Mouse (Mus musculus) lung, adult 18-20 months (tissue): Measurements from ENCODE around the gene Sun2.

Experiments used
- DNase-seq, 2 experiments: peaks; one replicate each; pipeline ENCODE4 v3.0.0; 2022; ENCODE audit warnings: mixed read lengths in 2 of 2

The Sun2 gene

DNA sequence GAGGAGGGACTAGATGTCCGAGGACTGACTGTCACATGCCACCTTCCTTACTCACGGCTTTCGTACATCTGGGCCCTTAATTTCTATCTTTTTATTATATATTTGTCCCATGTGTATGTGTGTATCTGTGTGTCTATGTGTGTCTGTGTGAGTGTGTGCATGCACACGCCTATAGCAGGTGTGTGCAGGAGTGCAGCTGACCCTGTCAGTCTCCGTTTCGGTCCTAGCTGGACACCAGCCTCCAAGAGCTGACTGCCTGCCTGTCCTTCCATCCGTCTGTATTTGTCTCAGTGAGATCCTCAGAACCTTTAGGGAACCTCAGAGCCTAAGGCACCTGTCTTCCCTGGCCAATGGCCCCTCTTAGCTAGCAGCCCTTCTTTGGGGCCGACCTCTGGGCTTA is 22.1 kb downstream of the Sun2 start:
- DNase-seq: no peak

GRCm38 (mm10) chr15:79716710-79717109 is 25.6 kb downstream of the Sun2 start:
- DNase-seq: no peak

- no peak for DNase-seq
These were observed 26.7 kb downstream of the Sun2 start for GRCm38 (mm10) chr15:79715646-79716045.

- DNase-seq: no peak
These were observed 34.0 kb downstream of the Sun2 start for GRCm38 (mm10) chr15:79708229-79708822.

DNA sequence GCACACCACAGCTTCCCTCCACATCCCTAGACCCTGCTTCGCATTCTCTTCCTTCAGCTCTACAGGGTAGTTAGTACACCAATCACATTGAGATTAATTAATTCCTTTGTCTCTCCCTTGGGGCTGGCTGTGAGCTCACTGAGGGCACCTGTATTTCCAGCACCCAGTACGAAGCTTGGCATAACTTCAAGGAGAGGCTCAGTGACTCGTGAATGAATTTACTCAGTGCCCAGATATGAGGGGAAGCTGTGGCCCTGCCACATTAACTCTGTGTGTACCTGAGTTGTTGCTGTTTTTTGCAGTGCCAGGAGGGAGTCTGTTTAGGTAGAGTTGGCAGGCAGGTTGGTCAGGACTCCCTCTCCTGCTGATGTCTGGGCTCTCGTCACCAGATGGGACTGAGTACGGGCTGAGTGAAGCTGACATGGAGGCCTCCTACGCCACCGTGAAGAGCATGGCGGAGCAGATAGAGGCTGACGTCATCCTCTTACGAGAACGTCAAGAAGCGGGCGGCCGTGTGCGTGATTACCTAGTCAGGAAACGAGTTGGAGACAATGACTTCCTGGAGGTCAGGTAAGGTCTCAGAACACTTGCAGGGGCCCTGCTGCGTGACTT is 35.6 kb downstream of the Sun2 start:
- no peak for DNase-seq

DNA sequence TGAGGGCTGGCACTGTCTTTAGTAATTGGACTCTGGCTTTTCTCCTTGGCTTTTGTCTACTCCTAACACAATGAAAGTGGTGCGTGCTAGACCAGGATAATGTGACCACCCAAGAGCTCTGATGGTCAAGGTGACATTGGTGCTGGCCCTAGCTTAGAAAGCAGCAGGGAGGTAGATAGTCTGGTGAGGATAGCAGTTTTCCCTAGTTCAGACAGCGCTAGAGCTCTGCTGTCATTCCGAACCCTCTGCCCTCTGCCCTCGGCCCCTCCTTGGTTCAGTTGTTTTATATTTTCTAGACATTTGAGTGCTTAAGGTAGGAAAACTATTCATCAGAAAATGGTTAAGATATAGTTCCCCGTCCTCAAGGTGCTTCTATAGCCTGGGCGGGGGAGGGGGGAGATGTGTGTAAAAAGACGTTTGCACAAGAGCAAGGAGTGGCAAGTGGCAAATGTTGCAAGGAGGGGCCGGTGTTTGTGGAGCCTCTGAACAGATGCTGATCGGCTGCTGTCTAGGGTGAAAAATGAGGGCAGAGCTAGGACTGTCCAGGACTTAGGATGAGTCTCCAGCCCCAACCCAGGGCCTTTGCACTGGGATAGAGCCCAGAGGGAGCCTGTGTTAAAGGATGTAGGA is 44.7 kb downstream of the Sun2 start:
- DNase-seq: no peak

- DNase-seq: no peak
These were observed 45.3 kb downstream of the Sun2 start for GRCm38 (mm10) chr15:79697011-79697410.

DNA sequence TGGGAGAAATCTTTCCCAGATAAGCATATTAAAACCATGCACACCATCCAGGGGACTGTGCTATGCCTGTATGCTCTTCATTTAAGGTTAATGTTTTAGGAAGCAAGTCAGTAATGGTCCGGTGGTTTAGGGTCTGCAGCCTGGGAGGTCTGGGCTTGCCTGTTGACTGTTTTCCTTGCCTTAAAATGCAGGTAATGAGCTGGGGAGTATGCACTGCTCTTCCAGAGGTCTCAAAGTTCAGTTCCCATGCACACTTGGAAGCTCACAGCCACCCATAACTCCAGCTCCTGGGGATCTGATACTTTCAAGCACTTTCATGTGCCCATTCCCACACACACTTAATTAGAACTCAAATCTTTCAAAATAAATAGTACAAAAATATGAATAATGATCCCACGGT is 45.8 kb downstream of the Sun2 start:
- no peak for DNase-seq

DNA sequence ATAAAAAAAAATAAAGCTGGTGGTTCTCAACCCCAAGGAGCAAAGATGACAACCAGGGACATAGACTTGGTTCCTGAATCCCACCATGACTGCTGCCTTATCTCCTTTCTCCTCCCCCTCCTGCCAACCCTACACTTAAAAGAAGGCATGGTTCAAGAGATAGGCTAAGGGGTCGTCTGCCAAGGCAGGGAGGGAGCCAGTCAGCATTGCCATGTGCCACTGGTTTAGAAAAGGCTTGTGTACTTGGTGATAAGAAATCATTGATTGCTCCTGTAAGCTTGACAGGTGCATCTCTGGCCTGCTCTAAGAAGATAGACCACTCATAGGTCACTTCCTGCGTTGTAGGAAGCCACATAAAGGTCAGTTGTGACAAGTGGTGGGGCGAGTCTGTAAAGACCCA is 46.8 kb downstream of the Sun2 start:
- no peak for DNase-seq

GRCm38 (mm10) chr15:79694512-79694911 is 47.8 kb downstream of the Sun2 start:
- DNase-seq: no peak

GRCm38 (mm10) chr15:79693740-79694139 is 48.6 kb downstream of the Sun2 start:
- DNase-seq: peak; percentile 25 to 31

DNA sequence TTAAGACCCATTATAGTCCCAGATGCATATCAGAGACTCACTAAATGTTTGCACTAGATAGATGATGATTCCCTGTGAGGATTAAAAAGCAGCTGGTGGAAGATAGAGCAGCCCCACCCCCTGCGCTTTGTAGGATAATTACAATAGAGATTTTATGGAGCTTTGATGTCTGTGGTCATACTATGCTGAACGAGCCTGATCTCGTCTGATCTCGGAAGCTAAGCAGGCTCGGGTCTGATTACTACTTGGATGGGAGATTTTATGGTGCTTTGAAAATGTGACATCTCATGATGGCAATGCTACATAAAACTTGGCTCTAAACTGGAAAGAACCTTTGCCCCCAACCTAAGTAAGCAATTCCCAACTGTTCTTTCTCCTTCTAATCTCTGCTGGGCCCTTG is 50.0 kb downstream of the Sun2 start:
- no peak for DNase-seq

DNA sequence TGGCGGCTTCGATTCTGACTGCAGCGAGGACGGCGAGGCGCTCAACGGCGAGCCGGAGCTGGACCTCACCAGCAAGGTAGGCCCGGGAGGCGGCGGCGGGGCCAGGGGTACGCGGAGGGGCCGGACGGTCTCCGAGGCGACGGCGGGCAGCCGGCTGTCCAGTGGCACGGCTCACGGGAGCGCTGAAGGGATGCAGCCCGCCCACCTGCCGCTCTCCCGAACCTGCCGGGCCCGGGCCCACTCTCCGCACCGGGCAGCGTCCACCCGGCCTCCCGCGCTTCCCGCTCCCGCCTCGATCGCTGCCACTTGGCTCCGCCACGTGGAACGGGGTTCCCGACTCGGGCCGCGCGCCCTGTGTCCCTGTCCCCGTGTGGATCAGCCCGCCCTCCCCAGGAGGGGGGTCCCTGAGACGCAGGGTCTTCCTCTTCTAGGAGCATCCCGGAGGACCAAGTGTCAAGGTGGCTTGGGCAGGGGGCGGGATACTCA is 51.3 kb downstream of the Sun2 start:
- DNase-seq: peak in 1 of 2 experiments; percentile 45

DNA sequence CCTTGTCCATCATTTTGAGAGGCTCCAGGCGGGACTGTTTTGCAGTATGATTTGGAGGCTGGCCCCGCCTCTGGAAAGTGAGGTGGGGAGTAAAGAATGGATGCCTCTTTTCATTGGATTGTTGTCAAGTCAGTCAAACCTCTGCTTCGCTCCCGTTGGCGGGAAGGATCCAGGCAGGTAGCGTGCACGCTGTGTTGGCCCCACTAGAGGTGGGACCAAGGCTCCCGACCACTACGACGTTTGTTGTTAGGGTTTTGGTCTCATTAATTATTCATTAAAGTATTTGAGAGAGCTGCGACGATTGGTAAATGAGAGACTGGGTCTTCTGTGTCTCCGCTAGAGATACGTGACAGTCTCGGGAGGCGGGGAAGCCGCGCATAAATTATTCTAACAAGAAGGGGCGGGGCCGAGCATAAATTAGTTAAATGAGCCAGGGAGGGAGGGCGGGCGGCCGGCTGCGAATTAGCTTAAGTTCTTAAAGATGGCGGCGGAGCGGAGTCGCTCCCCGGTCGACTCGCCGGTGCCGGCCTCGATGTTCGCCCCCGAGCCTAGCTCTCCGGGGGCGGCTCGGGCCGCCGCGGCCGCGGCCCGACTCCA is 51.8 kb downstream of the Sun2 start, which contains the start of gene Gtpbp1:
Gene Gtpbp1, plus strand, starts transcription at position 420 of the 597 bp plus-strand sequence.
- peak; percentile 99 for DNase-seq

- DNase-seq: no peak
These were observed 52.5 kb downstream of the Sun2 start for GRCm38 (mm10) chr15:79689662-79690425.

DNA sequence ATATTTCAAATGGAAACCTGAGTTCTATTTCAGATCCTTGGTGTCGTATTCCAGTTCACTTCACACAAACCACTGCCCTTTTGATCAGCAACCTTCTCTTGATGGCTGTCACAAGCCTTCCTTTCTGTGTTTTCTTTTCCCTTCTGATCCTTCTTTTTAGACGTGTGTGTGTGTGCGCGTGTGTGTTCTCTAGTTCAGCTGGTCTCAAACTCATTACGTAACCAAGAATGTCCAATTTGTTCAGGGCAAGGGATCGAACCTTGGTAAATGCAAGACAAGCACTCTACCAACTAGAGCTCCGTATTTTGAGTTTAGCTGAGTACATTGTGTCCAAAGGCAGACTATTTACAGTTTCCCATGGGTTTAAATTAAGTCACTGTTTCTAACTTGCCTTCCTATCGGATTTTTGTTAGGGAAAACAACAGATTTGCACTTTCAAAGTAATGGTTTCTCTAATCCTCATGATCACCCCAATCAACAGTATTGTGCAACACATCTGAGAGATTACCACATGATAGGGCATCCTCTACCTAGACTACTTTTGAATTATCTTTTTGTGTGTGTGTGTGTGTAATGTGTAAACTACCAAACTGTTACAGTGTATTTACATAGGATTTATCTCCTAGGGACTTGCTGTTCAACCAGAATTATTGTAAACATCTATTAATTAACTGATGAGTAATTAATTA is 53.9 kb downstream of the Sun2 start:
- DNase-seq: no peak

DNA sequence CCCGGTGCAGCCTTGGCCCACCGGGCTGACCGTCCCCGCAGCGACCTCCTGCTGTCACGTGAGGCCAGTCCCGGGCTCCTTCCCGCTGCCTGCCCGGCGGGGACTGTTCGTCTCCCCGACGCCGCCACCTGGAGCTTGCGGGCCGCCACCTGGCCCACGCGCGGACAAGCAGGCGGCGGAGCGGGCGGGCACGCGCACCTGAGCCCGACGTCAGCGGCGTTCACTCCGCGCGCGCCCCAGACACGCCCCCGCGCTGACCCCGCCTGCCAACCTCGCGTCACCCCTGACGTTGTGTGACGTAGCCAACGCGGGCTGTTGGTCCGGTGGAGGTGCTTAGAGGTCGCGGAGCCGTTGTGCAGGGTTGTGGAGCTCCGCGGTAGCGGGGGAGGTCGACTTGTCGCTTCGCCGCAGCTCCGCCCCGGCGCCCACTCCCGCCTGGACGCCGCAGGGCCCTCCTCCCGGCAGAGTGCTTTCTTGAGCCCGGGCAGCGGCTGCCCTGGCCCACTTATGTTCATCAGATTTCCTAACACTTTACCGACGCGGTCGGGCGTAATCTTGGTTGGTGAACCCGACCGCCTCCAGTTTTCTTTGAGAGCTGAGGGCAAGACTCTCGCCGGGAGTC is 54.6 kb downstream of the Sun2 start, which contains the start of gene Josd1:
Gene Josd1, minus strand, starts transcription at position 274 of the 622 bp plus-strand sequence.
- DNase-seq: peak; percentile 95

DNA sequence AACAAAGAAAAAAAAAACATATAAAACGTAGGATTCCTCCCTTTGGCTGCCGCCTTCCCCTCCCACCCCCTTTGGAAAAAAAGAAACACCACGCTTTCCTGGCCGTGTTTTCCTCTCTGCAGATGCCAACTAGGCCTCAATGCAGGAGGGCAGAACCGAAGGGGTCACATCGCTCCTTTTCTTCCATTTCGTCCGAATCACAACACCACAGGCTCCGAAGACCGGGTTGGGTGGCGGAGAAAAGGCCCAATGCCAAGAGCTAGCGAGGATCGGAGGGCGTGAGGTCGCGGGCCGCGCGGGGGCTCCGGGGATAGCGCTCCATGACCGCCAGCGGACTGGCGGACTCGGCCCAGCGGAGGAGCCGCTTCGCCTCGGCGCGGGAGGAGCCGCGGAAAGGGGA is 55.2 kb downstream of the Sun2 start:
- DNase-seq: no peak

GRCm38 (mm10) chr15:79686046-79686869 is 56.1 kb downstream of the Sun2 start:
- DNase-seq: no peak

DNA sequence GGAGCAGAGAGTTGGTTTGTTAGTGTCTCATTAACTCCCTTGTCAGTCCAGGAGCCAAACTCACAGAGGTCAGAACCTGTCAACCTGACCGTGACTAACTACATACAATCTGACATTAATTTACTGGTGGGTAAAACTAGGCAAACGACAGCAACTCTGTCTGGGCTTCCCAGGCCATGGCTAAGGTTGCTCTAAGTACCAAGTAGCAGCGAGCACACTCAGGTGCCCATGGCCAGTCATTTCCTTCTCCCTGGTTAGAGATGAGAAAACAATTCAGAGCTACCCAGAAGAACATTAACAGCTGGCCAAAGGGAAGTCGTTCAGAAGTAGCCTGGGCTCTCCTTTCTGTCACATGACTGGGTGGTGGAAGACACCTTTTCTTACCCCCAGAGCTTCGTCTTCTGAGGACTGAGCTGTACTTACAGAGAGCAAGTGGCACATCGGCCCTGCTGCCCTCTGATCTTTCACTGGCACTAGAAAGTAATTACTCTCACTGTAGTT is 57.1 kb downstream of the Sun2 start:
- peak in 1 of 2 experiments; percentile 22 for DNase-seq

GRCm38 (mm10) chr15:79684616-79685015 is 57.7 kb downstream of the Sun2 start:
- no peak for DNase-seq
